Mouse (Mus musculus): ENCODE measurements around the gene Golm1.
"Not testable (repeated sequence)": the region's sequence is repeated elsewhere in the genome, so short reads cannot be mapped to it uniquely, and the experiment has no call there.

Golm1 gene

DNA sequence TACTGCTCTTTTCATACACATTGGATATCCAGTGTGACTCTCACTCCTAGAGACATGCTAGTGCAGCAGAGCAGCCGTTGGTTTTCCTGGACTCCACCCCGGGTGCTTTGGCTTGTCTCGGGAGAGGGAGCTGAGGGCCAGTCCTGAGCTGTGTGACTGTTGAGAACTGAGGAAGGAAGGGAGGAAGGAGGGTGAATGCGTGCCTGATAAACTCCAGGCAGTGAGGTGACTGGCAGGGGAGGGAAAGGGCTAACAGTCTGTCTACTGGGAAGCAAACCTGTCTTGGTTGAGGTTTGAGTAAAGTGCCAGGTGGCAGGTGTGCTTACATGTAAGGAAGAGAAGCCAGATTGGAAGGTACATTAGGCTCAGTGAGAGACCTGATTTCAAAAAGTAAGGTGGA is 61.7 kb downstream of the Golm1 start:
- TF ChIP-seq POU5F1 (IDR thresholded peaks at IDR 0.05; ENCODE audit: borderline replicate concordance, low read length): no peak
- TF ChIP-seq NANOG (IDR thresholded peaks at IDR 0.05; ENCODE audit: borderline replicate concordance, low read length): no peak
- no peak for TF ChIP-seq CTCF (conservative IDR thresholded peaks at IDR 0.05; ENCODE audit: low read length)
- Histone ChIP-seq H3K36me3 (ENCODE audit: insufficient read depth, low read length) (peaks cover 93% of the 10 kb centered on the region), H3K4me3 (replicated peaks; ENCODE audit: low read length) (no peak overlapping the region), H3K9me3 (ENCODE audit: low read length) (no peaks in the 10 kb centered on the region), H3K4me1 (replicated peaks; ENCODE audit: low read depth, low read length) (peaks cover 24% of the 10 kb centered on the region), H3K27me3 (ENCODE audit: insufficient read depth, low read length) (no peaks in the 10 kb centered on the region)

- H3K4me1 ChIP-seq (replicated peaks; ENCODE audit: low read depth, low read length): peaks cover 24% of the 10 kb centered on the region
- no peak overlapping the region for H3K4me3 ChIP-seq (replicated peaks; ENCODE audit: low read length)
- H3K36me3 ChIP-seq (ENCODE audit: insufficient read depth, low read length): peaks cover 95% of the 10 kb centered on the region
- no peaks in the 10 kb centered on the region for H3K27me3 ChIP-seq (ENCODE audit: insufficient read depth, low read length)
- H3K9me3 ChIP-seq (ENCODE audit: low read length): no peaks in the 10 kb centered on the region
- TF ChIP-seq CTCF (conservative IDR thresholded peaks at IDR 0.05; ENCODE audit: low read length) (no peak), NANOG (IDR thresholded peaks at IDR 0.05; ENCODE audit: borderline replicate concordance, low read length) (no peak), POU5F1 (IDR thresholded peaks at IDR 0.05; ENCODE audit: borderline replicate concordance, low read length) (no peak)
These were observed 65.2 kb downstream of the Golm1 start for GRCm38 (mm10) chr13:59610437-59610836.

DNA sequence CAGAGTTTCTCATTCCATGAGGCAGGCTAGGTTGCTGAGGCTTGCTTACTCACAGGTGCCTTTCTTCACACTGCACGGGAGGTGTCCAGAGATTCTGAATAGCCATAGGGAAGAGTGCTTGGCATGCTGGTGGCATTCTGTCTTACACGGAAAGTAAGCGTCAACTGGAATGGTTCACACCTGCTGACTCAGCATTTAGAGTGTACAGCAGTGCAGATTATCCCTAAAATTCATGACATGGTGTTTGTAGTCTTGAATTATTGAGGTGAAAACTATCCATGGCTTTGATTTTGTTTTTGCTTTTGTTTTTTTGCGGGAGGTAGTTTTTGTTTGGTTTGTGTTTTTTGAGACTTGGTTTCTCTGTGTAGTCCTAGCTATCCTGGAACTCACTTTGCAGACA is 65.7 kb downstream of the Golm1 start:
- TF ChIP-seq POU5F1 (IDR thresholded peaks at IDR 0.05; ENCODE audit: borderline replicate concordance, low read length): no peak
- TF ChIP-seq NANOG (IDR thresholded peaks at IDR 0.05; ENCODE audit: borderline replicate concordance, low read length): no peak
- no peak for TF ChIP-seq CTCF (conservative IDR thresholded peaks at IDR 0.05; ENCODE audit: low read length)
- Histone ChIP-seq H3K36me3 (ENCODE audit: insufficient read depth, low read length) (peaks cover 95% of the 10 kb centered on the region), H3K27me3 (ENCODE audit: insufficient read depth, low read length) (no peaks in the 10 kb centered on the region), H3K9me3 (ENCODE audit: low read length) (no peaks in the 10 kb centered on the region), H3K4me3 (replicated peaks; ENCODE audit: low read length) (no peak overlapping the region), H3K4me1 (replicated peaks; ENCODE audit: low read depth, low read length) (peaks cover 24% of the 10 kb centered on the region)

DNA sequence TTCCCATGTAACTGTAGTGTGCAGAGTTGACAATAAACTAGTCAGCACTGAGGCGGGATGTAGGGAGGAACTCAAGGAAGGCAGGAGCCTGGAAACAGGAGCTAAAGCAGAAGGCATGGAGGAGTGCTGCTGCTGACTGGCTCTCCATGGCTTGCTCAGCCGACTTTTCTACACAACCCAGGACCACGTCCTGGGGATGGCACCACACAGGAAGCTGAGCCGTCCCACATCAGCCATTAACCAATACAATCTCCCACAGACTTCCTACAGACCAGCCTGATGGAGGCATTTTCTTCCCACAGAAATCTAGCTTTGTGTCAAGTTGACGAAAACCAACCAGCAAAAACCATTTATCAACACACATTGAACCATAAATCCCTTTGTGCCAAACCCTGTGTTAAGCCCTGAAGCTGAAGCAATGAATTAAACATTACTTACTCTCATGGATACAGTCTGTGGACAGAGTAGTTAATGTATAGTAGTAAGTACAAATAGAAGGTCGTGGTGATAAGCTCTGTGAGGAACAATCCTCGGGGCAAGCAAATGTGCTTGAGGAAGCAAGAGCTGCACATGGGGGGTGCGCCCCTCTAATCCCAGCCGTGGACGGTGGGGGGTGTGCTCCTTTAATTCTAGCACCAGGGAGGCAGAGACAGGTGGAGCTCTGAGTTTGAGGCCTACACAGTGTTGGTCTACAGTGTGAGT is 70.2 kb downstream of the Golm1 start:
- peaks cover 97% of the 10 kb centered on the region for H3K36me3 ChIP-seq (ENCODE audit: insufficient read depth, low read length)
- TF ChIP-seq CTCF (conservative IDR thresholded peaks at IDR 0.05; ENCODE audit: low read length): no peak
- TF ChIP-seq POU5F1 (IDR thresholded peaks at IDR 0.05; ENCODE audit: borderline replicate concordance, low read length): no peak
- TF ChIP-seq NANOG (IDR thresholded peaks at IDR 0.05; ENCODE audit: borderline replicate concordance, low read length): no peak
- peaks cover 6% of the 10 kb centered on the region for H3K4me1 ChIP-seq (replicated peaks; ENCODE audit: low read depth, low read length)
- H3K4me3 ChIP-seq (replicated peaks; ENCODE audit: low read length): no peak overlapping the region
- no peaks in the 10 kb centered on the region for H3K27me3 ChIP-seq (ENCODE audit: insufficient read depth, low read length)
- no peaks in the 10 kb centered on the region for H3K9me3 ChIP-seq (ENCODE audit: low read length)

DNA sequence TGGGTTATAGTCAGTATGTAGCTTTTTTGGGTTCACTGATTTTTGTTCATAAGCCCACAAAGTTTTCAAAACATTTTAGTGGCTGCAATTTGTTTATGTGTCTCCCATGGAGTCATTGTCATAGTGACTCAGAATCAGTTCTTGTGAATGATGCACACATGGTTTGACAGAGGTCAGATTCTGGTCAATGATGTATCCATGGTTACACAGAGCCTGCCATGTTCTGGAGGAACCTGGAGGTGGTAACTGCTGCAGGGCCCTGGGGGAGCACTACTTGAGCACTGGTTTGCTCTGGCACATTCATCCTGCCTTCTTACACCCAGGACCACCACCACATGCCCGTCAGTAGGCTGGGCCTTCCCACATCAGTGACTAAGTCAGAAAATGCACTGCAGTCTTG is 71.1 kb downstream of the Golm1 start:
- Histone ChIP-seq H3K4me3 (replicated peaks; ENCODE audit: low read length) (no peak overlapping the region), H3K4me1 (replicated peaks; ENCODE audit: low read depth, low read length) (peaks cover 4% of the 10 kb centered on the region; the same call in 1 of the 2 replicates), H3K9me3 (ENCODE audit: low read length) (no peaks in the 10 kb centered on the region), H3K36me3 (ENCODE audit: insufficient read depth, low read length) (peaks cover 97% of the 10 kb centered on the region), H3K27me3 (ENCODE audit: insufficient read depth, low read length) (no peaks in the 10 kb centered on the region)
- TF ChIP-seq POU5F1 (IDR thresholded peaks at IDR 0.05; ENCODE audit: borderline replicate concordance, low read length) (no peak), CTCF (conservative IDR thresholded peaks at IDR 0.05; ENCODE audit: low read length) (no peak), NANOG (IDR thresholded peaks at IDR 0.05; ENCODE audit: borderline replicate concordance, low read length) (no peak)

- Histone ChIP-seq H3K4me3 (replicated peaks; ENCODE audit: low read length) (no peak overlapping the region), H3K36me3 (ENCODE audit: insufficient read depth, low read length) (peaks cover 97% of the 10 kb centered on the region), H3K27me3 (ENCODE audit: insufficient read depth, low read length) (no peaks in the 10 kb centered on the region), H3K9me3 (ENCODE audit: low read length) (no peaks in the 10 kb centered on the region), H3K4me1 (replicated peaks; ENCODE audit: low read depth, low read length) (no peaks in the 10 kb centered on the region)
- TF ChIP-seq POU5F1 (IDR thresholded peaks at IDR 0.05; ENCODE audit: borderline replicate concordance, low read length) (no peak), NANOG (IDR thresholded peaks at IDR 0.05; ENCODE audit: borderline replicate concordance, low read length) (no peak), CTCF (conservative IDR thresholded peaks at IDR 0.05; ENCODE audit: low read length) (no peak)
These were observed 72.5 kb downstream of the Golm1 start for GRCm38 (mm10) chr13:59603096-59603495.

DNA sequence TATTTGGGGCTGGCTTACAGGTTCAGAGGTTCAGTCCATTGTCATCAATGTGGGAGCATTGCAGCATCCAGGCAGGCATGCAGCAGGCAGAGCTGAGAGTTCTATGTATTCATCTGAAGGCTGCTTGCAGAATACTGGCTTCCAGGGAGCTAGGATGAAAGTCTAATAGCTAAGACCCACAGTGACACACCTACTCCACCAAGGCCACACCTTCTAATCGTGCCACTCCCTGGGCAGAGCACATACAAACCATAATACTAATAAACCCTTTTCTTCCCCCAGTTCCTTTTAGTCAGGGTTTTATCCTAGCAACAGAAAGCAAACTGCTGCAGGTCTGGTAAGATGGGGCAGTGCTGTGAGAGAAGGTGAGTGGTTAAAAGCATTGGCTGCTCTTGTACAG is 83.0 kb downstream of the Golm1 start:
- H3K9me3 ChIP-seq (ENCODE audit: low read length): no peaks in the 10 kb centered on the region
- no peaks in the 10 kb centered on the region for H3K27me3 ChIP-seq (ENCODE audit: insufficient read depth, low read length)
- H3K36me3 ChIP-seq (ENCODE audit: insufficient read depth, low read length): peaks cover 91% of the 10 kb centered on the region
- H3K4me1 ChIP-seq (replicated peaks; ENCODE audit: low read depth, low read length): peaks cover 61% of the 10 kb centered on the region
- no peak for TF ChIP-seq NANOG (IDR thresholded peaks at IDR 0.05; ENCODE audit: borderline replicate concordance, low read length)
- no peak for TF ChIP-seq POU5F1 (IDR thresholded peaks at IDR 0.05; ENCODE audit: borderline replicate concordance, low read length)
- no peak for TF ChIP-seq CTCF (conservative IDR thresholded peaks at IDR 0.05; ENCODE audit: low read length)
- H3K4me3 ChIP-seq (replicated peaks; ENCODE audit: low read length): no peak overlapping the region

- TF ChIP-seq NANOG (IDR thresholded peaks at IDR 0.05; ENCODE audit: borderline replicate concordance, low read length): peak; percentile 75; the same call in 1 of the 2 replicates
- not testable (repeated sequence) for H3K4me3 ChIP-seq (replicated peaks; ENCODE audit: low read length); H3K9me3 ChIP-seq (ENCODE audit: low read length); H3K27me3 ChIP-seq (ENCODE audit: insufficient read depth, low read length)
- Histone ChIP-seq H3K4me1 (replicated peaks; ENCODE audit: low read depth, low read length) (peaks cover 67% of the 10 kb centered on the region), H3K36me3 (ENCODE audit: insufficient read depth, low read length) (peaks cover 91% of the 10 kb centered on the region)
These were observed 83.6 kb downstream of the Golm1 start for GRCm38 (mm10) chr13:59592058-59592457.

GRCm38 (mm10) chr13:59590691-59591090 is 84.9 kb downstream of the Golm1 start:
- no peak overlapping the region for H3K4me3 ChIP-seq (replicated peaks; ENCODE audit: low read length)
- TF ChIP-seq POU5F1 (IDR thresholded peaks at IDR 0.05; ENCODE audit: borderline replicate concordance, low read length) (no peak), CTCF (conservative IDR thresholded peaks at IDR 0.05; ENCODE audit: low read length) (no peak)
- H3K27me3 ChIP-seq (ENCODE audit: insufficient read depth, low read length): no peaks in the 10 kb centered on the region
- peaks cover 83% of the 10 kb centered on the region for H3K36me3 ChIP-seq (ENCODE audit: insufficient read depth, low read length)
- no peaks in the 10 kb centered on the region for H3K9me3 ChIP-seq (ENCODE audit: low read length)
- H3K4me1 ChIP-seq (replicated peaks; ENCODE audit: low read depth, low read length): peaks cover 80% of the 10 kb centered on the region

Data from E14TG2a.4 (cell line).